Mouse (Mus musculus): Measurements from ENCODE around the gene Uap1. TPM values are rescaled to one million over a fixed set of nuclear protein-coding genes. Genes with fewer than 3 reads are reported as not detected.

The Uap1 gene
- polyA plus RNA-seq, 1 experiment from 2014 or later, result 62.4 TPM

GRCm38 (mm10) chr1:170176661-170177239, 2.0 kb upstream of the Uap1 start:
- ATAC-seq (ENCODE audit: low read depth), result no peak
- 86% methylated on average over 8 of the region's 8 CpGs for WGBS
- H3K4me1 ChIP-seq (ENCODE audit: control insufficient read depth, insufficient read depth, low read length), result peaks cover 9% of the 10 kb centered on the region

GRCm38 (mm10) chr1:170175848-170176247, 1.1 kb upstream of the Uap1 start:
- Histone ChIP-seq H3K27ac (ENCODE audit: low read depth, low read length) (no peak overlapping the region), H3K9me3 (ENCODE audit: control insufficient read depth, low read length) (no peaks in the 10 kb centered on the region), H3K9ac (replicated peaks; ENCODE audit: low read depth, low read length) (no peak overlapping the region), H3K4me2 (ENCODE audit: low read depth, low read length) (peak overlapping the region; percentile 61), H3K36me3 (ENCODE audit: control insufficient read depth, insufficient read depth, low read length) (no peaks in the 10 kb centered on the region), H3K4me1 (ENCODE audit: control insufficient read depth, insufficient read depth, low read length) (peaks cover 9% of the 10 kb centered on the region), H3K27me3 (ENCODE audit: control insufficient read depth, insufficient read depth, low read length) (peaks cover 3% of the 10 kb centered on the region; the same call in 1 of the 2 replicates), H3K4me3 (ENCODE audit: low read depth, low read length) (no peak overlapping the region)
- no peak for ATAC-seq (ENCODE audit: low read depth)
- 52% methylated on average over 6 of the region's 6 CpGs for WGBS

More at GRCm38 (mm10) chr1:170176661-170177239, 2.0 kb upstream of the Uap1 start:
- Histone ChIP-seq H3K9ac (replicated peaks; ENCODE audit: low read depth, low read length) (no peak overlapping the region), H3K9me3 (ENCODE audit: control insufficient read depth, low read length) (no peaks in the 10 kb centered on the region), H3K4me2 (ENCODE audit: low read depth, low read length) (no peak overlapping the region), H3K27ac (ENCODE audit: low read depth, low read length) (no peak overlapping the region), H3K36me3 (ENCODE audit: control insufficient read depth, insufficient read depth, low read length) (no peaks in the 10 kb centered on the region), H3K27me3 (ENCODE audit: control insufficient read depth, insufficient read depth, low read length) (peaks cover 3% of the 10 kb centered on the region; the same call in 1 of the 2 replicates), H3K4me3 (ENCODE audit: low read depth, low read length) (no peak overlapping the region)

GRCm38 (mm10) chr1:170173991-170174813, 555 bp downstream of the Uap1 start:
- peak; percentile 89 for ATAC-seq (ENCODE audit: low read depth)
- Histone ChIP-seq H3K9me3 (ENCODE audit: control insufficient read depth, low read length) (no peaks in the 10 kb centered on the region), H3K4me3 (ENCODE audit: low read depth, low read length) (peak overlapping the region; percentile 79), H3K9ac (replicated peaks; ENCODE audit: low read depth, low read length) (peak overlapping the region; percentile 78), H3K4me2 (ENCODE audit: low read depth, low read length) (peak overlapping the region; percentile 85), H3K27me3 (ENCODE audit: control insufficient read depth, insufficient read depth, low read length) (peaks cover 3% of the 10 kb centered on the region; the same call in 1 of the 2 replicates), H3K27ac (ENCODE audit: low read depth, low read length) (peak overlapping the region; percentile 67), H3K36me3 (ENCODE audit: control insufficient read depth, insufficient read depth, low read length) (no peaks in the 10 kb centered on the region), H3K4me1 (ENCODE audit: control insufficient read depth, insufficient read depth, low read length) (peaks cover 9% of the 10 kb centered on the region)
- 1% methylated on average over 50 of the region's 50 CpGs for WGBS

GRCm38 (mm10) chr1:170167781-170168180, 7.0 kb downstream of the Uap1 start:
- no peak overlapping the region for H3K9ac ChIP-seq (replicated peaks; ENCODE audit: low read depth, low read length)
- H3K4me2 ChIP-seq (ENCODE audit: low read depth, low read length), result no peak overlapping the region
- H3K27me3 ChIP-seq (ENCODE audit: control insufficient read depth, insufficient read depth, low read length), result no peaks in the 10 kb centered on the region
- H3K27ac ChIP-seq (ENCODE audit: low read depth, low read length), result no peak overlapping the region
- no peak for ATAC-seq (ENCODE audit: low read depth)
- 91% methylated on average over 5 of the region's 6 CpGs for WGBS
- no peaks in the 10 kb centered on the region for H3K9me3 ChIP-seq (ENCODE audit: control insufficient read depth, low read length)
- H3K36me3 ChIP-seq (ENCODE audit: control insufficient read depth, insufficient read depth, low read length), result peaks cover 9% of the 10 kb centered on the region; the same call in 1 of the 2 replicates
- no peak overlapping the region for H3K4me3 ChIP-seq (ENCODE audit: low read depth, low read length)
- H3K4me1 ChIP-seq (ENCODE audit: control insufficient read depth, insufficient read depth, low read length), result no peaks in the 10 kb centered on the region

GRCm38 (mm10) chr1:170164913-170165312, 9.8 kb downstream of the Uap1 start:
- H3K36me3 ChIP-seq (ENCODE audit: control insufficient read depth, insufficient read depth, low read length), result peaks cover 9% of the 10 kb centered on the region; the same call in 1 of the 2 replicates
- no peak for ATAC-seq (ENCODE audit: low read depth)
- no peaks in the 10 kb centered on the region for H3K27me3 ChIP-seq (ENCODE audit: control insufficient read depth, insufficient read depth, low read length)
- H3K9me3 ChIP-seq (ENCODE audit: control insufficient read depth, low read length), result no peaks in the 10 kb centered on the region
- no peak overlapping the region for H3K27ac ChIP-seq (ENCODE audit: low read depth, low read length)
- H3K4me1 ChIP-seq (ENCODE audit: control insufficient read depth, insufficient read depth, low read length), result no peaks in the 10 kb centered on the region
- WGBS, result 88% methylated on average over 3 of the region's 3 CpGs
- H3K4me3 ChIP-seq (ENCODE audit: low read depth, low read length), result no peak overlapping the region
- H3K9ac ChIP-seq (replicated peaks; ENCODE audit: low read depth, low read length), result no peak overlapping the region
- no peak overlapping the region for H3K4me2 ChIP-seq (ENCODE audit: low read depth, low read length)

GRCm38 (mm10) chr1:170164053-170164614, 10.6 kb downstream of the Uap1 start:
- Histone ChIP-seq H3K4me2 (ENCODE audit: low read depth, low read length) (no peak overlapping the region), H3K27me3 (ENCODE audit: control insufficient read depth, insufficient read depth, low read length) (no peaks in the 10 kb centered on the region), H3K9me3 (ENCODE audit: control insufficient read depth, low read length) (no peaks in the 10 kb centered on the region), H3K36me3 (ENCODE audit: control insufficient read depth, insufficient read depth, low read length) (peaks cover 9% of the 10 kb centered on the region; the same call in 1 of the 2 replicates), H3K4me3 (ENCODE audit: low read depth, low read length) (no peak overlapping the region), H3K9ac (replicated peaks; ENCODE audit: low read depth, low read length) (no peak overlapping the region), H3K27ac (ENCODE audit: low read depth, low read length) (no peak overlapping the region), H3K4me1 (ENCODE audit: control insufficient read depth, insufficient read depth, low read length) (no peaks in the 10 kb centered on the region)
- ATAC-seq (ENCODE audit: low read depth), result no peak
- WGBS, result 87% methylated on average over 2 of the region's 2 CpGs

- Histone ChIP-seq H3K4me2 (ENCODE audit: low read depth, low read length) (no peak overlapping the region), H3K4me1 (ENCODE audit: control insufficient read depth, insufficient read depth, low read length) (no peaks in the 10 kb centered on the region), H3K27ac (ENCODE audit: low read depth, low read length) (no peak overlapping the region), H3K4me3 (ENCODE audit: low read depth, low read length) (no peak overlapping the region), H3K9me3 (ENCODE audit: control insufficient read depth, low read length) (no peaks in the 10 kb centered on the region), H3K36me3 (ENCODE audit: control insufficient read depth, insufficient read depth, low read length) (peaks cover 9% of the 10 kb centered on the region; the same call in 1 of the 2 replicates), H3K27me3 (ENCODE audit: control insufficient read depth, insufficient read depth, low read length) (no peaks in the 10 kb centered on the region), H3K9ac (replicated peaks; ENCODE audit: low read depth, low read length) (no peak overlapping the region)
- ATAC-seq (ENCODE audit: low read depth), result no peak
- WGBS, result 90% methylated on average over 3 of the region's 3 CpGs
Observed at GRCm38 (mm10) chr1:170163398-170163943, 11.3 kb downstream of the Uap1 start.

- H3K9me3 ChIP-seq (ENCODE audit: control insufficient read depth, low read length), result no peaks in the 10 kb centered on the region
- H3K27me3 ChIP-seq (ENCODE audit: control insufficient read depth, insufficient read depth, low read length), result no peaks in the 10 kb centered on the region
- H3K4me3 ChIP-seq (ENCODE audit: low read depth, low read length), result no peak overlapping the region
- no peak overlapping the region for H3K9ac ChIP-seq (replicated peaks; ENCODE audit: low read depth, low read length)
- H3K4me1 ChIP-seq (ENCODE audit: control insufficient read depth, insufficient read depth, low read length), result no peaks in the 10 kb centered on the region
- WGBS, result 80% methylated on average over 6 of the region's 6 CpGs
- peaks cover 13% of the 10 kb centered on the region; the same call in 1 of the 2 replicates for H3K36me3 ChIP-seq (ENCODE audit: control insufficient read depth, insufficient read depth, low read length)
- H3K27ac ChIP-seq (ENCODE audit: low read depth, low read length), result no peak overlapping the region
- no peak for ATAC-seq (ENCODE audit: low read depth)
- H3K4me2 ChIP-seq (ENCODE audit: low read depth, low read length), result no peak overlapping the region
Observed at GRCm38 (mm10) chr1:170161852-170162251, 12.9 kb downstream of the Uap1 start.
